Mouse (Mus musculus): ENCODE measurements around the gene Riox2. TPM values are rescaled to one million over a fixed set of nuclear protein-coding genes. Genes with fewer than 3 reads are reported as not detected.

Riox2 gene
- polyA plus RNA-seq, 1 experiment from 2014 or later = 26.7 TPM

DNA sequence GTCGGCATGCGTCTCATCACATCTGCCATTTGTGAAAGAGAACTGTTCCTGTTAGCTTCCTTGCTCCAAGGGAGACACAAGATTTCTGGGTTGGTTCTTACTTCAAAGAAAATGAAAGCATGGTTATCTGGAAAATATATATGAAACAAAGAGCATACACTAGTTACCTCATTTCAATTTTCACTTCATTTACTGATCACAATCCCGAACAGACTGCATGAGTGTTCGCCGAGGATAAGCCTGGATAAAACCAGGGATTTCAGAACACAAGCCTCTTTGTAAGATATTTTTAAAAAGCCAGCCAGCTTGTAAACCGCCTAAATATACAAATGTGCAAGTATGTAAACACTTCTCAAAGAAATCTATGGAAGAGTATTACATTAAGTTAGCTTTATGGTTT, 7.6 kb upstream of the Riox2 start:
- WGBS = 81% methylated on average over 6 of the region's 6 CpGs
- DNase-seq (ENCODE audit: low spot score) = no peak
- Histone ChIP-seq H3K4me2 (ENCODE audit: low read depth) (no peak overlapping the region), H3K4me3 (ENCODE audit: low read depth, low read length) (no peak overlapping the region), H3K36me3 (ENCODE audit: control insufficient read depth, insufficient read depth, low read length) (no peaks in the 10 kb centered on the region), H3K27ac (ENCODE audit: low read depth, low read length) (no peak overlapping the region), H3K9me3 (ENCODE audit: control insufficient read depth, low read length) (no peaks in the 10 kb centered on the region), H3K4me1 (ENCODE audit: control insufficient read depth, insufficient read depth, low read length) (no peaks in the 10 kb centered on the region), H3K9ac (ENCODE audit: low read length) (no peak overlapping the region), H3K27me3 (ENCODE audit: control insufficient read depth, insufficient read depth, low read length) (no peaks in the 10 kb centered on the region)
- no peak for ATAC-seq (ENCODE audit: insufficient read depth, low FRiP score, low TSS enrichment)

DNA sequence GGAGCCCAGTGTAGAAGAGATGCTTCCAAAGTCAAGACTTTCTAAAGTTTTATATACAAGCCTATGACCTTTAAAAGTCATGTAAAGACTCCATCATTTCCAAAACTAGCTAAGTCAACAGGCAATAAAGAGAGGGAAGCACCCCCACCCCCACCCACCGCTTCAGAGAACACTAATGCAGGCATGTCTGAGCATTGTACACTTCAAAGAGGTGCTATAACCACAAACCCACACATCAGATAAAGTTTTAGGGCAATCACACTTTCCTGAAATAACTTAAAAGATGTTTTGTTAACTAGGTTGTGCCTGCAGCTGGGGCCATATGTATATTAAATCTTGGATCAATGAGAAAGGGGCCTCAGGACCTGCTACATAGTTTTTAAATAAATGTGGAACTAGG, 1.7 kb upstream of the Riox2 start:
- DNase-seq (ENCODE audit: low spot score) (no peak), ATAC-seq (ENCODE audit: insufficient read depth, low FRiP score, low TSS enrichment) (no peak)
- WGBS = 91% methylated on average over 1 of the region's 1 CpGs
- Histone ChIP-seq H3K4me2 (ENCODE audit: low read depth) (no peak overlapping the region), H3K9ac (ENCODE audit: low read length) (no peak overlapping the region), H3K4me3 (ENCODE audit: low read depth, low read length) (no peak overlapping the region), H3K9me3 (ENCODE audit: control insufficient read depth, low read length) (no peaks in the 10 kb centered on the region), H3K4me1 (ENCODE audit: control insufficient read depth, insufficient read depth, low read length) (no peaks in the 10 kb centered on the region), H3K27me3 (ENCODE audit: control insufficient read depth, insufficient read depth, low read length) (no peaks in the 10 kb centered on the region), H3K27ac (ENCODE audit: low read depth, low read length) (no peak overlapping the region), H3K36me3 (ENCODE audit: control insufficient read depth, insufficient read depth, low read length) (no peaks in the 10 kb centered on the region)

DNA sequence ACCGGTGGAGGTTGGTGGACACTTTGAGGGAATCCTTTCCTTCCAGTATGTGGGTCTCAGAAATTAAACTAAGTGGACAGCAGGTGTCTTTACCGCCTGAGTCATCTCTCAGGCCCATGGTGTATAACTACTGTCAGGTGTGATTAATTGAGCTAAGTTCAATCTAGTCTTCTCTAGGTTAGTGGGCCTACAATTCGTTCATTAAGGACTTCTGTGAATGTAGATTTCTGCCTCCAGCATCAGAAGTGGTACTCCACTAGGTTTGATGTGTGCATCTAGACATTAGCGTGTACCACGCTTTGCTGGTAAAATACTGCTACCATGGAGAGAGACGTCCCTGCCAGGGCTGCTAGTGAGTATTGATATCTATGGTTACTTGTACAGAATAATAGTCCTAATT, 971 bp downstream of the Riox2 start:
- no peak overlapping the region for H3K9ac ChIP-seq (ENCODE audit: low read length)

DNA sequence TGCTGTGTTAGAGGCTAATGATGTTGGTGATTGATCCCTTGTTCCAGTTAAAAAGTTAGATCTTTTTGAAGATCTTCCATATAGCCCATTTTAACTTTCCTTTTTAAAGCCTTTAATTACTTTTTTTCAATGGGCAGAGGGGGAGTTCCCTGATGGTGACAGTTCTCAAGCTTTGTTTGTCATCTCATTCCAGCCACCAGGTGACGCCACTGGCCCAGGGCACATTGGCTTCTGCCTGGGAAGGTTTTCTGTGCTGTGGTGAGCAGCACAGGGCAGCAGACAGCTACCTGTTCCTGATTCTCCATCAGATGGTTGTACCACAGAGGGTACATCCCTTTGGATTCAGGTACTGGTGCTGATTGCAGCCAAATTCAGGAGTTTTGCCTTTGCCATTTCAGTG, 3.2 kb downstream of the Riox2 start:
- H3K4me3 ChIP-seq (ENCODE audit: low read depth, low read length) = no peak overlapping the region
- no peaks in the 10 kb centered on the region for H3K9me3 ChIP-seq (ENCODE audit: control insufficient read depth, low read length)
- H3K36me3 ChIP-seq (ENCODE audit: control insufficient read depth, insufficient read depth, low read length) = no peaks in the 10 kb centered on the region; the same call in 1 of the 2 replicates
- 23% methylated on average over 1 of the region's 1 CpGs for WGBS
- DNase-seq (ENCODE audit: low spot score) (peak; percentile 57), ATAC-seq (ENCODE audit: insufficient read depth, low FRiP score, low TSS enrichment) (no peak)
- no peaks in the 10 kb centered on the region for H3K4me1 ChIP-seq (ENCODE audit: control insufficient read depth, insufficient read depth, low read length)
- H3K27me3 ChIP-seq (ENCODE audit: control insufficient read depth, insufficient read depth, low read length) = no peaks in the 10 kb centered on the region
- H3K9ac ChIP-seq (ENCODE audit: low read length) = no peak overlapping the region
- H3K27ac ChIP-seq (ENCODE audit: low read depth, low read length) = no peak overlapping the region
- H3K4me2 ChIP-seq (ENCODE audit: low read depth) = no peak overlapping the region

More for the DNA sequence above, 971 bp downstream of the Riox2 start:
- Histone ChIP-seq H3K36me3 (ENCODE audit: control insufficient read depth, insufficient read depth, low read length) (no peaks in the 10 kb centered on the region; the same call in 1 of the 2 replicates), H3K9me3 (ENCODE audit: control insufficient read depth, low read length) (no peaks in the 10 kb centered on the region), H3K27me3 (ENCODE audit: control insufficient read depth, insufficient read depth, low read length) (no peaks in the 10 kb centered on the region), H3K4me3 (ENCODE audit: low read depth, low read length) (peak overlapping the region; percentile 54), H3K4me1 (ENCODE audit: control insufficient read depth, insufficient read depth, low read length) (no peaks in the 10 kb centered on the region), H3K4me2 (ENCODE audit: low read depth) (peak overlapping the region; percentile 61), H3K27ac (ENCODE audit: low read depth, low read length) (no peak overlapping the region)
- ATAC-seq (ENCODE audit: insufficient read depth, low FRiP score, low TSS enrichment) (no peak), DNase-seq (ENCODE audit: low spot score) (no peak)
- 56% methylated on average over 6 of the region's 6 CpGs for WGBS

- H3K4me1 ChIP-seq (ENCODE audit: control insufficient read depth, insufficient read depth, low read length) = no peaks in the 10 kb centered on the region
- no peak overlapping the region for H3K4me3 ChIP-seq (ENCODE audit: low read depth, low read length)
- H3K9ac ChIP-seq (ENCODE audit: low read length) = no peak overlapping the region
- ATAC-seq (ENCODE audit: insufficient read depth, low FRiP score, low TSS enrichment) = no peak
- H3K36me3 ChIP-seq (ENCODE audit: control insufficient read depth, insufficient read depth, low read length) = peaks cover under 1% of the 10 kb centered on the region
- H3K4me2 ChIP-seq (ENCODE audit: low read depth) = no peak overlapping the region
- WGBS = 90% methylated on average over 3 of the region's 3 CpGs
- no peaks in the 10 kb centered on the region for H3K9me3 ChIP-seq (ENCODE audit: control insufficient read depth, low read length)
- no peak for DNase-seq (ENCODE audit: low spot score)
- H3K27ac ChIP-seq (ENCODE audit: low read depth, low read length) = no peak overlapping the region
- no peaks in the 10 kb centered on the region for H3K27me3 ChIP-seq (ENCODE audit: control insufficient read depth, insufficient read depth, low read length)
These were observed 6.4 kb downstream of the Riox2 start for GRCm38 (mm10) chr16:59477955-59478354.

GRCm38 (mm10) chr16:59487239-59487638, 15.7 kb downstream of the Riox2 start:
- Histone ChIP-seq H3K4me3 (ENCODE audit: low read depth, low read length) (no peak overlapping the region), H3K36me3 (ENCODE audit: control insufficient read depth, insufficient read depth, low read length) (peaks cover 5% of the 10 kb centered on the region), H3K4me1 (ENCODE audit: control insufficient read depth, insufficient read depth, low read length) (no peaks in the 10 kb centered on the region), H3K9ac (ENCODE audit: low read length) (no peak overlapping the region), H3K27ac (ENCODE audit: low read depth, low read length) (no peak overlapping the region), H3K27me3 (ENCODE audit: control insufficient read depth, insufficient read depth, low read length) (no peaks in the 10 kb centered on the region), H3K4me2 (ENCODE audit: low read depth) (no peak overlapping the region), H3K9me3 (ENCODE audit: control insufficient read depth, low read length) (no peaks in the 10 kb centered on the region)
- ATAC-seq (ENCODE audit: insufficient read depth, low FRiP score, low TSS enrichment) = no peak
- 83% methylated on average over 7 of the region's 7 CpGs for WGBS
- no peak for DNase-seq (ENCODE audit: low spot score)

GRCm38 (mm10) chr16:59487975-59488548, 16.5 kb downstream of the Riox2 start:
- Histone ChIP-seq H3K27me3 (ENCODE audit: control insufficient read depth, insufficient read depth, low read length) (no peaks in the 10 kb centered on the region), H3K9ac (ENCODE audit: low read length) (no peak overlapping the region), H3K27ac (ENCODE audit: low read depth, low read length) (no peak overlapping the region), H3K4me1 (ENCODE audit: control insufficient read depth, insufficient read depth, low read length) (no peaks in the 10 kb centered on the region), H3K4me2 (ENCODE audit: low read depth) (no peak overlapping the region), H3K9me3 (ENCODE audit: control insufficient read depth, low read length) (no peaks in the 10 kb centered on the region), H3K4me3 (ENCODE audit: low read depth, low read length) (no peak overlapping the region), H3K36me3 (ENCODE audit: control insufficient read depth, insufficient read depth, low read length) (peaks cover 3% of the 10 kb centered on the region)
- ATAC-seq (ENCODE audit: insufficient read depth, low FRiP score, low TSS enrichment) (no peak), DNase-seq (ENCODE audit: low spot score) (no peak)
- 95% methylated on average over 9 of the region's 9 CpGs for WGBS

DNA sequence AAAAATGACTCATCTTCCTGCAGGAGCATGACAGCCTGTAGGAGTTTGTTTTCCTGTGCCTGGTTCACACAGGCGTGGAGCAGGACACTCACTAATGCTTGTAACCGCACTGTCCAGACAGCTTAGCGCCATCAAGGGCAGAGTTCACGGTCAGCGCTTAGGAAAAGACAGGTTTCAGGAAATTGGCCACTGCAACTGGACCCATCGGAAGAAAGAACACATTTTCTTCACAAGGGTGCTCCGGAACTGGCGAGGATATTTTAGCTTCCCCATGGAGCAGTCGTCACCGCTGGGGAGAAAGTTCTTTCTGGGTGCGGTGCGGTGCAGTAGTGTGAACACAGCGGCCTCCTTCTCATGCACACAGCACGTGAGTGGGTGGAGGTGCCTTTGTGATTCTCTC, 21.6 kb downstream of the Riox2 start:
- H3K36me3 ChIP-seq (ENCODE audit: control insufficient read depth, insufficient read depth, low read length) = peaks cover 2% of the 10 kb centered on the region
- no peak overlapping the region for H3K4me3 ChIP-seq (ENCODE audit: low read depth, low read length)
- ATAC-seq (ENCODE audit: insufficient read depth, low FRiP score, low TSS enrichment) (no peak), DNase-seq (ENCODE audit: low spot score) (no peak)
- no peak overlapping the region for H3K9ac ChIP-seq (ENCODE audit: low read length)
- 93% methylated on average over 14 of the region's 14 CpGs for WGBS
- H3K27ac ChIP-seq (ENCODE audit: low read depth, low read length) = no peak overlapping the region
- no peak overlapping the region for H3K4me2 ChIP-seq (ENCODE audit: low read depth)
- no peaks in the 10 kb centered on the region for H3K9me3 ChIP-seq (ENCODE audit: control insufficient read depth, low read length)
- H3K27me3 ChIP-seq (ENCODE audit: control insufficient read depth, insufficient read depth, low read length) = no peaks in the 10 kb centered on the region
- no peaks in the 10 kb centered on the region for H3K4me1 ChIP-seq (ENCODE audit: control insufficient read depth, insufficient read depth, low read length)

GRCm38 (mm10) chr16:59497947-59498346, 26.4 kb downstream of the Riox2 start:
- H3K36me3 ChIP-seq (ENCODE audit: control insufficient read depth, insufficient read depth, low read length) = no peaks in the 10 kb centered on the region
- H3K4me2 ChIP-seq (ENCODE audit: low read depth) = no peak overlapping the region
- H3K27me3 ChIP-seq (ENCODE audit: control insufficient read depth, insufficient read depth, low read length) = no peaks in the 10 kb centered on the region
- ATAC-seq (ENCODE audit: insufficient read depth, low FRiP score, low TSS enrichment) = no peak
- no peak overlapping the region for H3K9ac ChIP-seq (ENCODE audit: low read length)
- DNase-seq (ENCODE audit: low spot score) = no peak
- no peak overlapping the region for H3K4me3 ChIP-seq (ENCODE audit: low read depth, low read length)
- 70% methylated on average over 1 of the region's 1 CpGs for WGBS
- no peaks in the 10 kb centered on the region for H3K9me3 ChIP-seq (ENCODE audit: control insufficient read depth, low read length)
- no peak overlapping the region for H3K27ac ChIP-seq (ENCODE audit: low read depth, low read length)
- no peaks in the 10 kb centered on the region for H3K4me1 ChIP-seq (ENCODE audit: control insufficient read depth, insufficient read depth, low read length)
